Mouse (Mus musculus): ENCODE measurements around the gene Gm20908. TPM values are rescaled to one million over a fixed set of nuclear protein-coding genes. Genes with fewer than 3 reads are reported as not detected.
"Not testable (repeated sequence)": the region's sequence is repeated elsewhere in the genome, so short reads cannot be mapped to it uniquely, and the experiment has no call there.

The Gm20908 gene
- total RNA-seq (2021): not detected
- long read RNA-seq, experiment 1: 0 reads
- long read RNA-seq, experiment 2: 0 reads

DNA sequence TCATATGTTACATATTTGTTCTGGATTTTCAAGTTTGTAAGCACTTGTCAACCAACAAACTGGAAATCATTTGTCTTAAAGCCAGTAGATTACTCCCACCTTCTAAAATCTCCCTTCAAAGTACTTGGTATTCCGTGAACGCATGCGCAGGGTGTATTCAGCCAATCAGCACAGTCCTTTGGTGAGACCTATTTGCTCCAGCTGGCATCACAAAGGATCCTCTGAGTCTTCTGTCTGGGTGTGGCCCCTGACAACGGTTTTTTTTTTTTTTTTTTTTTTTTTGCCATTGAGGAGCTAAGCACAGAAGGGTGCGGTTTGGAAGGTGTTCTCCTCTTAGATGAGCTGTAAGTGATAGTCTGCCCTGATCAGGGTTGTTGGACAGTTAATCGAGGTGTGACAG is at the start of gene Gm20908:
TSS of gene Gm20908 (plus strand) at position 301 of the 400 bp plus-strand sequence.
- DNase-seq: not testable (repeated sequence)
